Mouse (Mus musculus) myocyte (in vitro differentiated cells): ENCODE results near the gene Arrb1. TPM values are rescaled to one million over a fixed set of nuclear protein-coding genes. Genes with fewer than 3 reads are reported as not detected.

Experiments
- H3K27me3 ChIP-seq: one replicate; pipeline ENCODE4 v1.6.1; 2011; ENCODE audit not compliant: control insufficient read depth, insufficient read depth, insufficient read length
- H3K36me3 ChIP-seq: one replicate; pipeline ENCODE4 v1.6.1; 2011; ENCODE audit not compliant: control insufficient read depth, insufficient read depth
- H3K4me2 ChIP-seq: one replicate; pipeline ENCODE4 v1.6.1; 2011; ENCODE audit warnings: low read depth, control low read depth
- H3K4me3 ChIP-seq: one replicate; pipeline ENCODE4 v1.5.1; 2011; ENCODE audit warnings: mild to moderate bottlenecking, control low read depth, moderate library complexity
- H3K79me2 ChIP-seq: one replicate; pipeline ENCODE4 v1.6.1; 2011; ENCODE audit not compliant: control insufficient read depth, insufficient read depth
- H3ac ChIP-seq: one replicate; pipeline ENCODE4 v1.6.1; 2011; ENCODE audit not compliant: control insufficient read depth, insufficient read length
- CEBPB ChIP-seq: IDR thresholded peaks from 2 replicates; pipeline ENCODE4 v1.6.1; 2011; ENCODE audit warnings: mild to moderate bottlenecking, moderate library complexity; ENCODE audit not compliant: poor library complexity, insufficient read depth, severe bottlenecking
- E2F4 ChIP-seq: IDR thresholded peaks from one replicate; pipeline ENCODE4 v1.6.1; 2011; ENCODE audit warnings: mild to moderate bottlenecking, control low read depth, moderate library complexity; ENCODE audit not compliant: insufficient read depth
- MAX ChIP-seq: IDR thresholded peaks from one replicate; pipeline ENCODE4 v1.6.1; 2011; ENCODE audit warnings: low read depth, mild to moderate bottlenecking, control low read depth
- MYOD1 ChIP-seq, 3 experiments: IDR thresholded peaks; one replicate each; pipeline ENCODE4 v1.6.1; 2011; ENCODE audit warnings: control low read depth in 2 of 3, low read depth in 2 of 3, mild to moderate bottlenecking in 2 of 3, moderate library complexity in 1 of 3; ENCODE audit not compliant: insufficient read length in 2 of 3, control insufficient read depth in 1 of 3
- MYOG ChIP-seq, 3 experiments: IDR thresholded peaks; one replicate each; pipeline ENCODE4 v1.6.1; 2011; ENCODE audit warnings: control low read depth in 2 of 3, low read depth in 2 of 3, mild to moderate bottlenecking in 2 of 3; ENCODE audit not compliant: insufficient read length in 2 of 3, control insufficient read depth in 1 of 3, insufficient read depth in 1 of 3
- POLR2A ChIP-seq: IDR thresholded peaks from one replicate; pipeline ENCODE4 v1.6.1; 2011; ENCODE audit warnings: low read depth, mild to moderate bottlenecking, control low read depth, moderate library complexity; ENCODE audit not compliant: insufficient read length
- POLR2AphosphoS2 ChIP-seq: IDR thresholded peaks from one replicate; pipeline ENCODE4 v1.6.1; 2011; ENCODE audit warnings: low read depth, control low read depth; ENCODE audit not compliant: insufficient read length
- REST ChIP-seq: IDR thresholded peaks from one replicate; pipeline ENCODE4 v1.6.1; 2011; ENCODE audit warnings: mild to moderate bottlenecking, control low read depth, moderate library complexity; ENCODE audit not compliant: insufficient read depth, insufficient read length
- SRF ChIP-seq: IDR thresholded peaks from one replicate; pipeline ENCODE4 v1.6.1; 2011; ENCODE audit warnings: low read depth; ENCODE audit not compliant: control insufficient read depth, insufficient read length
- TCF12 ChIP-seq: IDR thresholded peaks from one replicate; pipeline ENCODE4 v1.6.1; 2011; ENCODE audit warnings: mild to moderate bottlenecking, control low read depth; ENCODE audit not compliant: poor library complexity, insufficient read depth, severe bottlenecking
- TCF3 ChIP-seq: IDR thresholded peaks from one replicate; pipeline ENCODE4 v1.6.1; 2011; ENCODE audit warnings: low read depth, control low read depth; ENCODE audit not compliant: insufficient read length
- USF1 ChIP-seq: IDR thresholded peaks from one replicate; pipeline ENCODE4 v1.6.1; 2011; ENCODE audit warnings: low read depth, mild to moderate bottlenecking, control low read depth, moderate library complexity
- polyA plus RNA-seq: library from polyadenylated mRNA; unstranded; fragments of >200 nt; fragmentation: generic; extraction: Trizol; gene quantifications from one replicate; pipeline ENCODE4 v1.2.1, GENCODE M21; 2012; ENCODE audit warnings: missing spikeins

The Arrb1 gene
- polyA plus RNA-seq, 1 experiment = 5.1 TPM

DNA sequence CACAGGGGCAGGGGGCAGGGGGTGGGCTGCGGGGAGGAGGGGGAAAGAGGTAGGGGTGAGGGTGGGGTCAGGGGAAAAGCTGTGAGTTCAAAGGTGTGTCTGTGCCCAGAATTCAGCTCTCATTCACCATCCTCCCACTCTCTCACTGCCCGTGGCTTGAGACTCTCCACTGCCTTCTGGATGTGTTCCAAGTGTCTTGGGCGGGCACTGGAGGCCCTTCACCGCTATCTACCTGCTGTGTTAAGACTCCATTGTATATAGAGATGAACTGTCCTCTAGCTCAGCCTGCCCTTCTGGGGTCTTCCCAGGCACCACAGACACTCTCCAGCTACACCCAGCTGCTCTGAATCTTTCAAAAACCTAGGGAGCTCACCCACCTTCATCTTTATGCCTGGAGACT is 38.1 kb downstream of the Arrb1 start:
- no peak overlapping the region for H3K4me3 ChIP-seq
- no peak for TF ChIP-seq POLR2A
- no peak for TF ChIP-seq CEBPB
- no peak for TF ChIP-seq SRF
- TF ChIP-seq REST = no peak
- TF ChIP-seq MYOD1 (IDR thresholded peaks at IDR 0.05; ENCODE audit: control insufficient read depth in 1 of 3, insufficient read length in 2 of 3, low read depth in 2 of 3) = no peak
- TF ChIP-seq USF1 = no peak
- TF ChIP-seq TCF3 = no peak
- no peak for TF ChIP-seq MYOG (IDR thresholded peaks at IDR 0.05; ENCODE audit: control insufficient read depth in 1 of 3, insufficient read depth in 1 of 3, insufficient read length in 2 of 3, low read depth in 2 of 3)
- no peak for TF ChIP-seq E2F4
- no peak for TF ChIP-seq TCF12
- TF ChIP-seq MAX = no peak
- TF ChIP-seq POLR2AphosphoS2 = no peak
- H3K4me2 ChIP-seq = no peak overlapping the region
- H3ac ChIP-seq = no peak overlapping the region
- H3K79me2 ChIP-seq = no peaks in the 10 kb centered on the region
- no peaks in the 10 kb centered on the region for H3K36me3 ChIP-seq
- H3K27me3 ChIP-seq = no peaks in the 10 kb centered on the region

DNA sequence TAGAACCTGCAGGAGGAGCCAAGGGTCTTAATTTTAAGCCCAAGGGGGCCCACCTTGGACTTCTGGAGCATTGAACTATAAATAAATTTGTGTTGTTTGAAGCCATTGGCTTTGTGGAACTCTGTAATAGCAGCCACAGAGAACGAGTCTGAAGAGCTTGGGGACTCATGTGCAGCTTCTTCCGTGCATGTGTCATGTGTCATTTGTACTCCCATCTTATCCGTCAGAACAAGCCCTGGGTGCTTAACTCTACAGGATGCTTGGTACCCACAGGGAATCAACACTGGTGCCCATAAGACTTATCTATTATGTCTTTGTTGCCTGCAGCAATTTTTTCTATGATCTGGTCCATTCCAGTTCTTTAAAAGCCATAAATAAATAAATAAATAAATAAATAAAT is 43.0 kb downstream of the Arrb1 start:
- TF ChIP-seq SRF (no peak), TCF12 (no peak), USF1 (no peak), CEBPB (no peak), REST (no peak), MYOD1 (IDR thresholded peaks at IDR 0.05; ENCODE audit: control insufficient read depth in 1 of 3, insufficient read length in 2 of 3, low read depth in 2 of 3) (no peak), POLR2A (no peak), POLR2AphosphoS2 (no peak), MYOG (IDR thresholded peaks at IDR 0.05; ENCODE audit: control insufficient read depth in 1 of 3, insufficient read depth in 1 of 3, insufficient read length in 2 of 3, low read depth in 2 of 3) (no peak), E2F4 (no peak), TCF3 (no peak), MAX (no peak)
- no peak overlapping the region for H3K4me2 ChIP-seq

DNA sequence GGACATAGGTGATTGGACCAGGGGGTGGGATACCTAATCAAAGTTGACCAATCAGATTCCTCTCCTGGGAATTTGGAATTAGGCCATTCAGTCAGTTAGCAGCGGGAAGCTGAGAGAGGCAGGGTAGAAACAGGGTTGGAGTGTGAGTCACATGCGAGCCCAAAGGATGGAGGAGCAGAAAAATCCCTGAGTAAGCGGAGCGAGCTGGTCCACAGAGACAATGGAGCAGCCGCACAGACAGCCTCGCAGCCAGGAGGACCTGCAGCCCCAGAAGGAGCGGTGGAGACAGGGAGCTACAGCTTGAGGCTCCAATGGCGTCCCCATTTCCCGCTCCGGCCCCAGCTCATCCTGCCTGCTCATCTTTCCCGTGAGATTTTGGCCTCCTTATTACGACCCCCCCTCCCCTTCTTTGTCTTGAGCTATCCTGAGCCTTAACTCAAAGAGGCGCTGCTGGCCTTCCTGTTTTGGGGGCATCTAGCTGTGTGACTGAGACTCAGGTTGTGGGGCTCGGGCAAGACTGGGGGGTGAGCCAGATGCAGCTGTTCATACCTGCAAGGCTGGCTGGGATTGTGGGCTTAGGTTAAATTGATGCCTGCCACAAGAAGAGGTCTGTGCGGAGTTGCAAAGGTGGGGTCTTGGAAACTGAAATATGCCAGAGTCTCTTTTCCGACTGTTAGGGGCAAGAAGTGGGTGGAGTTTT is 44.4 kb downstream of the Arrb1 start:
- TF ChIP-seq TCF12 (no peak), POLR2AphosphoS2 (no peak), TCF3 (no peak), MYOG (IDR thresholded peaks at IDR 0.05; ENCODE audit: control insufficient read depth in 1 of 3, insufficient read depth in 1 of 3, insufficient read length in 2 of 3, low read depth in 2 of 3) (no peak), USF1 (no peak), E2F4 (no peak), MAX (no peak), POLR2A (no peak), MYOD1 (IDR thresholded peaks at IDR 0.05; ENCODE audit: control insufficient read depth in 1 of 3, insufficient read length in 2 of 3, low read depth in 2 of 3) (no peak), SRF (no peak)
- H3ac ChIP-seq = no peak overlapping the region
- H3K27me3 ChIP-seq = no peaks in the 10 kb centered on the region
- H3K79me2 ChIP-seq = no peaks in the 10 kb centered on the region
- H3K4me2 ChIP-seq = no peak overlapping the region
- H3K4me3 ChIP-seq = no peak overlapping the region
- no peaks in the 10 kb centered on the region for H3K36me3 ChIP-seq

More for the DNA sequence above, 43.0 kb downstream of the Arrb1 start:
- Histone ChIP-seq H3K36me3 (no peaks in the 10 kb centered on the region), H3K4me3 (no peak overlapping the region), H3K79me2 (no peaks in the 10 kb centered on the region), H3K27me3 (no peaks in the 10 kb centered on the region), H3ac (no peak overlapping the region)

DNA sequence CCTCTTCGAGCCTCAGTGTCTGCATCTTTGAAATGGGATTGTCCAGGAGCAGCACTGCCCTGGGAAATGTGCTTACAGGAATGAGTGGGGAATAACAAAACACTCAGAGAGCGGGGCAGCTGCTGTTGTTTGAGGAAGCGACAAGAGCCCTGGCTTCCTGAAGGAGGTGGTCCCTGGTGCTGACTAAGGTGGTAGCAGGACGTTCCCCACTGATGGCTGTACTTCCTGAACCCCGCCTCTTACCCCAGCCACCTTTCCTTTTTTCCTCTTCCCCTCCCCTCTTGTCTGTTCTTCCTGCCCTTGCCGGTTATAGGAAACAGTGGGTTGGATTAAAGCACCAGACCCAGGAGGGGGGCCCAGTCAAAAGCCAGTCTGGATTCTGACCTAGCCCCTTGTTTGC is 45.0 kb downstream of the Arrb1 start:
- no peaks in the 10 kb centered on the region for H3K79me2 ChIP-seq

More for the DNA sequence above, 45.0 kb downstream of the Arrb1 start:
- Histone ChIP-seq H3K36me3 (no peaks in the 10 kb centered on the region), H3K4me2 (no peak overlapping the region), H3K27me3 (no peaks in the 10 kb centered on the region), H3ac (no peak overlapping the region), H3K4me3 (no peak overlapping the region)
- no peak for TF ChIP-seq MAX
- TF ChIP-seq TCF12 = no peak
- no peak for TF ChIP-seq MYOG (IDR thresholded peaks at IDR 0.05; ENCODE audit: control insufficient read depth in 1 of 3, insufficient read depth in 1 of 3, insufficient read length in 2 of 3, low read depth in 2 of 3)
- TF ChIP-seq USF1 = no peak
- TF ChIP-seq POLR2AphosphoS2 = no peak
- no peak for TF ChIP-seq E2F4
- TF ChIP-seq TCF3 = no peak
- TF ChIP-seq REST = no peak
- TF ChIP-seq CEBPB = no peak
- no peak for TF ChIP-seq MYOD1 (IDR thresholded peaks at IDR 0.05; ENCODE audit: control insufficient read depth in 1 of 3, insufficient read length in 2 of 3, low read depth in 2 of 3)
- TF ChIP-seq SRF = no peak
- TF ChIP-seq POLR2A = no peak
